Mouse (Mus musculus) intestine, postnatal 0 days (tissue): ENCODE measurements around the gene Lrrc2. TPM values are rescaled to one million over a fixed set of nuclear protein-coding genes. Genes with fewer than 3 reads are reported as not detected.

ENCODE experiments used
- ATAC-seq: fragments of 200-750 bp; cut with Nextera tagmentation; 2 replicates; pipeline ENCODE4 v1.8.0; 2017; ENCODE audit warnings: mild to moderate bottlenecking, moderate TSS enrichment, moderate library complexity
- H3K27ac ChIP-seq: fragments of 300-500 bp; sonication (generic); 2 replicates; pipeline ENCODE4 v1.5.1; 2014; ENCODE audit warnings: mild to moderate bottlenecking, low read depth, low read length, moderate library complexity
- H3K27me3 ChIP-seq: fragments of 300-500 bp; sonication (generic); replicated peaks from 2 replicates; pipeline ENCODE4 v1.6.1; 2014; ENCODE audit warnings: low read length, mixed read lengths; ENCODE audit not compliant: control insufficient read depth, insufficient read depth
- H3K36me3 ChIP-seq: fragments of 300-500 bp; sonication (generic); 2 replicates; pipeline ENCODE4 v1.6.1; 2014; ENCODE audit warnings: mild to moderate bottlenecking, moderate library complexity; ENCODE audit not compliant: control insufficient read depth, insufficient read depth
- H3K4me1 ChIP-seq: fragments of 300-500 bp; sonication (generic); replicated peaks from 2 replicates; pipeline ENCODE4 v1.6.1; 2014; ENCODE audit warnings: antibody characterized with exemption, low read length, mixed read lengths; ENCODE audit not compliant: control insufficient read depth, insufficient read depth
- H3K4me2 ChIP-seq: fragments of 300-500 bp; sonication (generic); replicated peaks from 2 replicates; pipeline ENCODE4 v1.6.1; 2014; ENCODE audit warnings: low read depth, mild to moderate bottlenecking, moderate library complexity
- H3K4me3 ChIP-seq: fragments of 300-500 bp; sonication (generic); 2 replicates; pipeline ENCODE4 v1.5.1; 2014; ENCODE audit warnings: low read depth, low read length
- H3K9ac ChIP-seq: fragments of 300-500 bp; sonication (generic); 2 replicates; pipeline ENCODE4 v1.6.1; 2014; ENCODE audit warnings: mild to moderate bottlenecking, low read depth, low read length
- H3K9me3 ChIP-seq: fragments of 300-500 bp; sonication (generic); 2 replicates; pipeline ENCODE4 v1.6.1; 2016; ENCODE audit warnings: mixed run types; ENCODE audit not compliant: control insufficient read depth
- CTCF ChIP-seq: sonication (generic); IDR thresholded peaks from 2 replicates; pipeline ENCODE4 v1.5.1; 2016; ENCODE audit warnings: low read depth, mild to moderate bottlenecking, control low read depth, antibody characterized with exemption, moderate library complexity
- WGBS: fragments of 180-500 bp; shearing (Covaris S2); extraction: QIAGEN DNeasy Blood & Tissue Kit; methylation state at CpG from one replicate; pipeline ENCODE4 v1.1.7; 2014; 5-methylcytosine and 5-hydroxymethylcytosine counted together
- polyA plus RNA-seq: library from polyadenylated mRNA; unstranded; fragments of >200 nt; fragmentation: Nextera tagmentation; extraction: Ambion mirVana; gene quantifications from 2 replicates; pipeline ENCODE4 v1.2.1, GENCODE M21; 2015

Lrrc2 gene
- 0.23 and 0.46 TPM in 2 replicates for polyA plus RNA-seq

DNA sequence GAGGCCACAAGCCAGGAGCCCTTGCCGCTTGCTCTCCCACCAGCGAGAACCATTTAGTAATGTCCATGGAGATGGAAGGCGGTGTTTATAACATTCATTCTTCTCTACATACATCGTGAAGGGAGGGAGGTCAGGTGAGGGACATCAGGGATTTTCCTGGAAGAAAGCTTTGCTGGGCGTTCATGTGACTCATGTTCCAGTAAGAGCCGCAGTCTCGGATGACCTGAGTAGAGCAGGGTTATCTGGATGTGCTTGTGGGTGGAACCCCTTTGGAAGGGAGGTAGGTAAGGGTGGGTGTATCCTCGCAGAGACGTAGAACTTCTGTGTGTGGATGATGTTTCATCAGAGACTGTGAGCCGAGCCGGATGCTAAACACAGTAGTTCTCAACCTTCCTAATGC, at the start of gene Lrrc2:
Gene Lrrc2, plus strand, starts transcription at position 149 of the 400 bp plus-strand sequence.
- H3K27ac ChIP-seq = no peak within 1 kb of the TSS
- H3K9me3 ChIP-seq = no peaks in the 10 kb centered on the region

DNA sequence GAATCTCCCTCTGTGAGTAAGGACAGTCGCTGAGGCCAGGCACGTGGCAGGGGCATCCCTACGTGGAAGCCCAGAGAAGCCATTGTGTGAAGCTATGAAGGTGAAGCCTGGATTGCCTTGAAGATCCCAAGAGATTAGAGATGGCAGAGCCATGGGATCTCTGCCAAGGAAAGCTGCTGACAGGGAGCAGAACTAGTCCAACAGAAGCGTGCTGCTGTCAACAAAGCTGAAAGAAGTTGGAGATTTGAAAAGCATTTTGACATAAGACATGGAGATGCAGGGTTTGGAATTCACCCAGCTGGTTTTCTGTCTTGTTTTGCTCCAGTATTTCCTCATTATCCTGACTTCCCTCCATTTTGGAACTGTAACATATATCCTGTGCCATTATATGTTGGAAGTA, 49.1 kb upstream of the Lrrc2 start:
- H3K4me2 ChIP-seq = no peak overlapping the region
- H3K4me3 ChIP-seq = no peak overlapping the region
- no peaks in the 10 kb centered on the region for H3K9me3 ChIP-seq
- no peak overlapping the region for H3K9ac ChIP-seq
- H3K27me3 ChIP-seq = no peaks in the 10 kb centered on the region
- TF ChIP-seq CTCF = no peak
- no peaks in the 10 kb centered on the region for H3K4me1 ChIP-seq
- H3K36me3 ChIP-seq = peaks cover 26% of the 10 kb centered on the region; the same call in 1 of the 2 replicates
- no peak for ATAC-seq
- WGBS = 87% methylated on average over 4 of the region's 4 CpGs
- H3K27ac ChIP-seq = no peak overlapping the region

More for the DNA sequence above, at the start of gene Lrrc2:
- Histone ChIP-seq H3K27me3 (peaks cover 9% of the 10 kb centered on the region; the same call in 1 of the 2 replicates), H3K4me3 (no peak within 1 kb of the TSS), H3K4me1 (no peaks in the 10 kb centered on the region), H3K36me3 (no peaks in the 10 kb centered on the region), H3K4me2 (no peak within 1 kb of the TSS), H3K9ac (no peak within 1 kb of the TSS)
- ATAC-seq = peak; percentile 28; the same call in 1 of the 2 replicates
- 65% methylated on average over 11 of the region's 11 CpGs for WGBS
- no peak for TF ChIP-seq CTCF

DNA sequence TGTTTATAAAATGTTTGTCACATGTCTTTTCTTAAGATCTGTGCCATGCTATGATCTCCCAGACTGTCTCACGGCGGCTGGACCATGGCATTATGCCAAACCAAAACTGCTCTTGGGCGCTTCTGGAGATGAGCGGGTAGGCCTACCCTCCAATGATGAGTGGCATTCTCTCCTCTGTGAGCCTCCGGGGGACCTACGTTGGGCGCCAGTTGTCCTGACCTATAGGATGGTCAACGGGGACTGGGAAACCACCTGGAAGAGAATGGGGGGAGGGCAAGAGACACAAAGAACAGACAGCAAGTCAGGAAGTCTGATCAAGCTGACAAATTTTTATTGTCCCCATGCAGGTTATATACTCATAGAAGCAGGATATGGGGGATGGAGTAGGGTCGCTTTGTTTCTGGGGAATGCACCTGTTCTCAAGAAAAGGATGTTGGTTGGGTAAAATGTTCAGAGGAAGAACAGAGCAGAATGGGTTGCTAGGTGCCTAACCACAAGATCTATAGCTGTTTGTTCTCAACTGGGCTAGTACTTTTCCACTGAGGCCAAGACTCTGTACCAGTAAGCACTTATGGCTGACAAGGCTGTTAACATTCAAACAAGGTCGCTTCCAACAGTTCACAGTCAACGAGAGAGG, 44.0 kb upstream of the Lrrc2 start:
- Histone ChIP-seq H3K4me2 (no peak overlapping the region), H3K4me1 (no peaks in the 10 kb centered on the region), H3K4me3 (no peak overlapping the region), H3K27me3 (no peaks in the 10 kb centered on the region), H3K9me3 (no peaks in the 10 kb centered on the region), H3K27ac (no peak overlapping the region), H3K36me3 (no peaks in the 10 kb centered on the region), H3K9ac (no peak overlapping the region)
- 91% methylated on average over 11 of the region's 11 CpGs for WGBS
- TF ChIP-seq CTCF = no peak
- no peak for ATAC-seq

- H3K27ac ChIP-seq = no peak overlapping the region
- ATAC-seq = no peak
- no peaks in the 10 kb centered on the region for H3K9me3 ChIP-seq
- H3K4me1 ChIP-seq = no peaks in the 10 kb centered on the region
- H3K4me3 ChIP-seq = no peak overlapping the region
- no peak overlapping the region for H3K9ac ChIP-seq
- H3K36me3 ChIP-seq = no peaks in the 10 kb centered on the region
- no peaks in the 10 kb centered on the region for H3K27me3 ChIP-seq
- 73% methylated on average over 4 of the region's 4 CpGs for WGBS
- no peak for TF ChIP-seq CTCF
- no peak overlapping the region for H3K4me2 ChIP-seq
These were observed 43.3 kb upstream of the Lrrc2 start for GRCm38 (mm10) chr9:110907838-110908630.

GRCm38 (mm10) chr9:110908631-110909016, 42.7 kb upstream of the Lrrc2 start:
- Histone ChIP-seq H3K4me1 (no peaks in the 10 kb centered on the region), H3K4me2 (no peak overlapping the region), H3K9me3 (no peaks in the 10 kb centered on the region), H3K36me3 (no peaks in the 10 kb centered on the region), H3K27ac (no peak overlapping the region), H3K9ac (no peak overlapping the region), H3K4me3 (no peak overlapping the region), H3K27me3 (no peaks in the 10 kb centered on the region)
- WGBS = 95% methylated on average over 3 of the region's 3 CpGs
- no peak for TF ChIP-seq CTCF
- ATAC-seq = no peak

GRCm38 (mm10) chr9:110909371-110909967, 41.9 kb upstream of the Lrrc2 start:
- TF ChIP-seq CTCF = no peak
- Histone ChIP-seq H3K27me3 (no peaks in the 10 kb centered on the region), H3K9ac (no peak overlapping the region), H3K36me3 (no peaks in the 10 kb centered on the region), H3K27ac (no peak overlapping the region), H3K9me3 (no peaks in the 10 kb centered on the region), H3K4me1 (no peaks in the 10 kb centered on the region), H3K4me2 (no peak overlapping the region), H3K4me3 (no peak overlapping the region)
- ATAC-seq = no peak
- WGBS = 75% methylated on average over 6 of the region's 6 CpGs
